Mouse (Mus musculus): Measurements from ENCODE around the gene Rad51b. TPM values are rescaled to one million over a fixed set of nuclear protein-coding genes. Genes with fewer than 3 reads are reported as not detected.

The Rad51b gene
- total and polyA plus RNA-seq, 2 experiments from 2014 or later = 1.1 TPM

DNA sequence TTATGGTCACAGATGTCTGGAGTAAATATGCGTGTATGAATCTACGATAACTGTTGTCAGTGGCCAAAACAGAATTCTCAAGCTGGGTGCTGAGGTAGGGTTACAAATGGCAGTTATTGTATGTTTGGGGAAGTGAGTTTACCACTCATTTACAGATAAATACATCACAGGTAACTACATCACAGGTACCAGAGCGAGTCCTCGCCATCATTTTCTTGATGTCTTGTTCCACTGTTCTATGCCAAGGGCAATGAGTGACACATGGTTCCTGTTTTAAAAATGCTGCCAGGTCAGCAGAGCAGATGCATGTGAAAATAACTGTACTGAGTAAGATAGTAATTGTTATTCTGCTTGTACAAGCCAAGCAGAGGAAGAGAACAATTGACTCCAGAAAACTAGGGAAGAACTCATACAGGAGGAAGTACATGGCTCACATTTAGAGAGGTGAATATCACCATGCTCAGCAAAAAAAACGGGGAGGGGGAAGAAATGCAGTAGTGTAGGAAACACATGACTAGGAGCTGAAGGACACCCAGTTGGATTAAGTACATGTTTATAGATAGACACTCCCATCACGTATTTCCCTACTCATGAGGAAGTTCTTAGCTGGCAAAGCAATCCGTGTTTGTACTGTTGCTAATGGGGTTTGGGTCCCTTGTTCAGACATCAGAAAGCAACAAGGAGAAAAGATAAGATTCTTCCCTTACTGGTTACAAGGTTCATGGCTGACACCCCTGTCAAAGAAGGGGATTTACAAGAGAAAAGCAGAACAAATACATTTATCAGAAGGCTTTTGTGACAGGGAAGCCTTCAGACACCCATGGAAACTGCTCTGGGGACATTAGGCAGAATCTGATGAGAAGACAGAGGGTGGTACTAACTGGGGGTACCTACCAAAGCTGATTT is 333.1 kb downstream of the Rad51b start:
- Histone ChIP-seq H3K4me1 (ENCODE audit: insufficient read depth, low read length) (peaks cover 4% of the 10 kb centered on the region; the same call in 1 of the 2 replicates), H3K9me3 (ENCODE audit: low read length) (no peaks in the 10 kb centered on the region), H3K36me3 (ENCODE audit: insufficient read depth, low read length) (no peaks in the 10 kb centered on the region), H3K27me3 (ENCODE audit: insufficient read depth, low read length) (no peaks in the 10 kb centered on the region), H3K4me2 (ENCODE audit: low read depth, low read length) (no peak overlapping the region), H3K9ac (replicated peaks; ENCODE audit: low read length) (no peak overlapping the region), H3K27ac (no peak overlapping the region), H3K4me3 (ENCODE audit: low read length) (no peak overlapping the region)
- DNase-seq (ENCODE audit: low spot score) (no peak), ATAC-seq (no peak)
- no peak for TF ChIP-seq CTCF (IDR thresholded peaks at IDR 0.05; ENCODE audit: low read depth)
- WGBS = 84% methylated on average over 7 of the region's 7 CpGs

DNA sequence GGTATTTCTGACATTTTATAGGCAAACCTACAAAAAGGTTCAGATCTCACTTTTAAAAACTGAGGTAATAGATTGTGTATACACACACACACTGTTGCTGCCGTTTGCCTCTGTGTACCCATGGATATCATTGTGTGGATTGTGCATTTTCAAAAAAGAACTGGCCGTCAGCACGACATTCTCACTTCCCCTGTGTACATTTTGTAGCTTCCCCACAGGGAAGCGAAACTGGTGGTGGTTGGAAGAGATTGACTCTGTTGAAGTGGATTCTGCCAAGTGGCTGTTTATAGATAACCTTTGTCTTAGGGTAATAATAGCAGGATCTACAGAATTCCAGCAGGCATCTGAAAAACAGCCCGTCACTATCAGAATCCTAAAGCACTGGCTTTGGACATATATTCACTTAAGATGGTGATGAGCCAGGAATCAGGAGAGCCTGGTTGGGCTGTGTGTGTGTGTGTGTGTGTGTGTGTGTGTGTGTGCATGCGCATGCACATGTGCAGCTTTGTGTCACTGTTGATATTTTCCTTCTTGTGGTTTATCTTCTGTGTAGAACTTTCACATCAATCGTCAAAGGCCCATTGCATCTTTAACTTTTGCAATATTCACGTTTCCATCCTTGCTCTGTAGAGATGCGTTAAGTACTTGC is 336.5 kb downstream of the Rad51b start:
- H3K4me2 ChIP-seq (ENCODE audit: low read depth, low read length) = no peak overlapping the region
- no peak overlapping the region for H3K27ac ChIP-seq

DNA sequence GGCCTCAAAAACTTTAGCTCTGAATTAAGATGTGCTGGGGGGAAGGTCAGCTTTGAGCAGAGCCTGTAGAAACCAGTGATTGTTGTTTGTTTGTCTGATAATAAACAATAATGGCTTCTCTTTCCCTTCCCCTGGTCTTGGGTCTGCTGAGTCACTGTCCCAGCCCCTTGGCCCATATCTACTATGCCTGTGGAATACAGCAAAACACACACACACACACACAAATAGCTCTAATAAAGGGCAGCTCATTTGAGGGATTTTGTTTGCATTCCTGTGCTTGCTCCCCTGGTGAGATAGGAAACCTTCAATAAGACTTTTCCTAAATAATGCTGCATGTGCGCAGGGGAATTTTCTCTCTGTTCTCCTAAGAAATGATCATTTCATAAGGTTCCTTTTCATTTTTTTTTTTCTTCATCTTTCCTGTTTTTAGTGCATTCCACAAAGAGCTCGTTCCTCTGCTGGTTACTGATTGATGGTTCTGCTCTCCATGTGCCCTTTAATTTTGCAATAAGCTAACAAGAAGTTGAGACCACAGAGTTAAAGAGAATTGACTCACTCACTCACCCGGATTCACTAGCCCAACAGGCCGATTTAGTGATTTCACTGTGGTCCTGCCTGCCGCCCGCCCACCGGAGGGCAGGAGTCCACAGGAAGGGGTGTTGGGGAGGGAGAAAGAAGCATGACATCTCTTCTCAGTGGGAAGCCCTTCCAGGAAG is 344.6 kb downstream of the Rad51b start:
- TF ChIP-seq CTCF (IDR thresholded peaks at IDR 0.05; ENCODE audit: low read depth) = peak; percentile 23; the same call in 1 of the 2 replicates
- DNase-seq (ENCODE audit: low spot score) (no peak), ATAC-seq (no peak)
- no peaks in the 10 kb centered on the region for H3K9me3 ChIP-seq (ENCODE audit: low read length)
- H3K4me2 ChIP-seq (ENCODE audit: low read depth, low read length) = no peak overlapping the region
- WGBS = 51% methylated on average over 7 of the region's 7 CpGs
- H3K4me3 ChIP-seq (ENCODE audit: low read length) = no peak overlapping the region
- H3K9ac ChIP-seq (replicated peaks; ENCODE audit: low read length) = no peak overlapping the region
- no peaks in the 10 kb centered on the region for H3K27me3 ChIP-seq (ENCODE audit: insufficient read depth, low read length)
- H3K4me1 ChIP-seq (ENCODE audit: insufficient read depth, low read length) = no peaks in the 10 kb centered on the region
- 0 out of 2 replicates have a peak overlapping the region, but pooled peaks have one; percentile 15 for H3K27ac ChIP-seq
- H3K36me3 ChIP-seq (ENCODE audit: insufficient read depth, low read length) = no peaks in the 10 kb centered on the region

More for the DNA sequence above, 336.5 kb downstream of the Rad51b start:
- no peak overlapping the region for H3K4me3 ChIP-seq (ENCODE audit: low read length)
- DNase-seq (ENCODE audit: low spot score) (no peak), ATAC-seq (no peak)
- no peak for TF ChIP-seq CTCF (IDR thresholded peaks at IDR 0.05; ENCODE audit: low read depth)
- WGBS = 86% methylated on average over 9 of the region's 9 CpGs
- no peaks in the 10 kb centered on the region for H3K27me3 ChIP-seq (ENCODE audit: insufficient read depth, low read length)
- H3K36me3 ChIP-seq (ENCODE audit: insufficient read depth, low read length) = no peaks in the 10 kb centered on the region
- no peak overlapping the region for H3K9ac ChIP-seq (replicated peaks; ENCODE audit: low read length)
- H3K4me1 ChIP-seq (ENCODE audit: insufficient read depth, low read length) = no peaks in the 10 kb centered on the region
- no peaks in the 10 kb centered on the region for H3K9me3 ChIP-seq (ENCODE audit: low read length)

DNA sequence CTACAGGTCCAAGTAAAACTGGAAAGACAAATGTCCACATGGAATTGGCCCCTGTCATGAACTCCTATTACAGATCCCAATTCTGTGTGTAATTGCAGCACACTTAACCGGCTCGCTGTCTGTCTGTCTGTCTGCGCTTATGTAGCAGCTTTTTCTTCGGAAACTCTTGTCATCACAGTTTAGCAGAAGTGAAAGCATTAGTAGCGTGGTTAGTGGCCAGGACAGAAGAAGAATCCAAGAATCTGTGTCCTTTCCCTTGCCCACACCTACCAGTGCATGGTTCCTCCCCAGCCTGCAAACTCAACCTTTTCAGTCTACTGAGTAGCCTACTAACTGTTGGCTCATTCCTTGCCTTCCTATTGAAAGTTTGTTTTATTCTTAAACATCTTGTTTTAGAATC is 345.6 kb downstream of the Rad51b start:
- no peaks in the 10 kb centered on the region for H3K9me3 ChIP-seq (ENCODE audit: low read length)
- no peak overlapping the region for H3K4me2 ChIP-seq (ENCODE audit: low read depth, low read length)
- no peak for TF ChIP-seq CTCF (IDR thresholded peaks at IDR 0.05; ENCODE audit: low read depth)
- WGBS = 93% methylated on average over 5 of the region's 5 CpGs
- H3K9ac ChIP-seq (replicated peaks; ENCODE audit: low read length) = no peak overlapping the region
- DNase-seq (ENCODE audit: low spot score) (no peak), ATAC-seq (no peak)
- no peaks in the 10 kb centered on the region for H3K36me3 ChIP-seq (ENCODE audit: insufficient read depth, low read length)
- no peak overlapping the region for H3K27ac ChIP-seq
- H3K4me1 ChIP-seq (ENCODE audit: insufficient read depth, low read length) = no peaks in the 10 kb centered on the region
- H3K27me3 ChIP-seq (ENCODE audit: insufficient read depth, low read length) = no peaks in the 10 kb centered on the region
- no peak overlapping the region for H3K4me3 ChIP-seq (ENCODE audit: low read length)

DNA sequence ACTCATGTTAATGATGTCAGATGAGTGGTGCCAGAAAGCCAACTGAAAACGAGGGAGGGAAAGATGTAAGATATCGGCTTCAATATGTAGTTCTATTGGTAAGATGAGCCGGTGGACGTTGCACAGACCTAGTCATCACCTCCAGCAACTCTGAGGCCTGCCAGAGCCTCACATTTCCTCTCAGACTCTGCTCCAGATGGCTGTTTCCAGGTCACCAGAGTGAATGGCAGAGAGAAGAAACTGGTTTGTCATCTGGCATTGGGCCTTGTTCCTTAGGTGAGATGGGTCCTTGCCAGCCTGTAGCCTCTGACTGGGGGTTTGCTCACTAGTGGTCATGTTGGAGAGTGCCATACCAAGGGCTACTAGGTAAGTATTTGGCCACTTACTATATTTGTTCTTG is 348.6 kb downstream of the Rad51b start:
- no peaks in the 10 kb centered on the region for H3K27me3 ChIP-seq (ENCODE audit: insufficient read depth, low read length)
- H3K4me1 ChIP-seq (ENCODE audit: insufficient read depth, low read length) = no peaks in the 10 kb centered on the region
- no peak for ATAC-seq
- H3K9me3 ChIP-seq (ENCODE audit: low read length) = no peaks in the 10 kb centered on the region
- no peaks in the 10 kb centered on the region for H3K36me3 ChIP-seq (ENCODE audit: insufficient read depth, low read length)
- TF ChIP-seq CTCF (IDR thresholded peaks at IDR 0.05; ENCODE audit: low read depth) = no peak
- no peak overlapping the region for H3K4me3 ChIP-seq (ENCODE audit: low read length)
- no peak overlapping the region for H3K9ac ChIP-seq (replicated peaks; ENCODE audit: low read length)
- DNase-seq (ENCODE audit: low spot score) = no peak
- H3K27ac ChIP-seq = no peak overlapping the region
- H3K4me2 ChIP-seq (ENCODE audit: low read depth, low read length) = no peak overlapping the region
- 87% methylated on average over 4 of the region's 4 CpGs for WGBS

DNA sequence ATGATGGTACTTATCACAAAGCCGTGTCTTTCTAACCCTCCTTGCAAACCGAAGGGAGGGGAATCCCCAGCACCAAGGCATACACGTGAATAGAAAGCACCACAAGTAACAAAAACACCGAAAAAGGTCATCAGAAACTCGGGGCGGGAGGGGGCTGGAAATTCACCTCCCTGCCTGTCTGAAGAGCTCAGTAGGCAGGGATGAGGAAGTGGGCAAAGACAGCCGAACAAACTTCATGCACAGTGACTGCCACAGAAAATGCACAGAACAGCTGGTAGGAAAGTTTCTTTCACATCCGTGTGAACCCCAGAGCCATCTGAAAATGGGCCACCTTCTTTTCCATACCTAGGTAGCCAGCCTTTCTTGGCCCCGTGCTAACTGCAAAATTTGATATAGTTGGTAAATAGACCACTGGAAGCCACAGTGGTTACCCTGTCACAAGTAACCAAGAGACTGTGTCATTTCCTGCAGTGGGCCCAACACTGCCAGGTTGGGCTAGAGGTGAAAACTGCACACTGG is 349.6 kb downstream of the Rad51b start:
- no peak overlapping the region for H3K9ac ChIP-seq (replicated peaks; ENCODE audit: low read length)
- H3K4me1 ChIP-seq (ENCODE audit: insufficient read depth, low read length) = no peaks in the 10 kb centered on the region
- no peak overlapping the region for H3K27ac ChIP-seq
- TF ChIP-seq CTCF (IDR thresholded peaks at IDR 0.05; ENCODE audit: low read depth) = no peak
- no peaks in the 10 kb centered on the region for H3K9me3 ChIP-seq (ENCODE audit: low read length)
- no peak overlapping the region for H3K4me2 ChIP-seq (ENCODE audit: low read depth, low read length)
- DNase-seq (ENCODE audit: low spot score) (no peak), ATAC-seq (no peak)
- 87% methylated on average over 9 of the region's 9 CpGs for WGBS
- H3K36me3 ChIP-seq (ENCODE audit: insufficient read depth, low read length) = no peaks in the 10 kb centered on the region
- H3K27me3 ChIP-seq (ENCODE audit: insufficient read depth, low read length) = no peaks in the 10 kb centered on the region
- no peak overlapping the region for H3K4me3 ChIP-seq (ENCODE audit: low read length)
